ENCODE assay signal across 8 mouse cellular contexts in the genomic region with DNA sequence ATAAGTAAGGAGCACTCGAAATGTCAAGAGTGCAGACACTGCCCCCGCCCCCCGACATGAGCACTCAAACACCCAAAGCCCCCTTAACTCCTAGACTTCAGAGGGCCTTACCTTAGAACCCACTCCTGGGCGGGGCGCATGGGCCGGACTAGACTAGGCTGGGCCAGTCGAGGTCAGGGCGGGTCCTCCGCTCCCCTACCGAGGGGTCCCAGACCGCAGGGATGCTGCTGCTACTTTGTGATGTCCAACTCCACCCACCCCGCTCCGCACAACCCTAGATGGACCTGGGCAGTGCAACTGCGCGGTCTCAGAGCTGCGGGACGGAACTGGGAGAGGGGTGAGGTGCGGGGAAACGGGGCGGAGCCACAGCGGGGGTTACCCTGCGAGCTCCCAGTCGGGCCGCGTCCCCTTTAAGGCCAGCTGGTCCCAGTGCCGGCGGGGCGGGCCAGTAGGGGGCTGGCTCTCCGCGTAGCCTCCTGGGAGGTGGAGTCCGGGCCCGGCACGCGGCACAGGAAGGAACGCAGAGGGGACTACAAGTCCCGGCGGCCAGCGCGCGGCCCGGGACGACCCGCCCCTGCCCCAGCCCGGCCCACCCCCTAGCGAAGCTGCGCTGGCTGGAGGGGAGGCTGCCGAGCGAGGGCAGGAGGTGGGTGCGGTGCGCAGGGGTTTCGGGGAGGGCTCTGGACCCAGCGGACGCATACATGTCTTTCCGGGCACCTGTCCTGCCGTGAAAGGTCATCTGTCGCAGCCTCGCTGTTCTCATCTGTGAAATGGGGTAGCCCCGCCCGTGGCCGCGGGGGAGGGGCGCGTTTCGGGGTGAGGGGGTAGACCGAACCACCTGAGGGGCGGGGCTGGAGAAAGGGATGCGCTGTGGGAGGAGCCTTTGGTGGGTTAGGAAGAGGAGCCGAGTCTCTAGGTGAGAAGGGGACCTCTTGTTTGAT. TPM values are rescaled to one million over a fixed set of nuclear protein-coding genes. Genes with fewer than 3 reads are reported as not detected.
DNase-seq lines count a peak whose midpoint lies in the region; ATAC-seq and TF ChIP-seq lines count a peak whose summit lies in the region.

Gene Usp35, minus strand, starts transcription at position 295 of the 941 bp plus-strand sequence.
Gene Kctd21, plus strand, starts transcription at position 602 of the 941 bp plus-strand sequence.

- in situ Hi-C loops in CH12.LX (cut with MboI; ENCODE audit: low pct_ligation_motif_present, low pct_unique_long_range_greater_than_20kb, low sequenced_read_pairs), result no loop called here

- no peaks in the 10 kb centered on the region for H3K27me3 ChIP-seq in CH12.LX (replicated peaks)
- H3K27me3 ChIP-seq in forebrain, embryonic 11.5 days (ENCODE audit: control insufficient read depth, insufficient read depth, low read length), result no peaks in the 10 kb centered on the region
- peaks cover 2% of the 10 kb centered on the region; the same call in 1 of the 2 replicates for H3K27me3 ChIP-seq in heart, embryonic 16.5 days (ENCODE audit: control insufficient read depth, insufficient read depth, low read length)
- peaks cover 23% of the 10 kb centered on the region for H3K27me3 ChIP-seq in liver, embryonic 15.5 days
- peaks cover 6% of the 10 kb centered on the region for H3K27me3 ChIP-seq in neural tube, embryonic 12.5 days (replicated peaks)

- H3K9me3 ChIP-seq in CH12.LX (replicated peaks; ENCODE audit: low read length), result no peaks in the 10 kb centered on the region
- H3K9me3 ChIP-seq in forebrain, embryonic 11.5 days (ENCODE audit: control insufficient read depth, low read length), result no peaks in the 10 kb centered on the region
- H3K9me3 ChIP-seq in heart, embryonic 16.5 days (replicated peaks; ENCODE audit: control insufficient read depth, low read length), result no peaks in the 10 kb centered on the region
- no peaks in the 10 kb centered on the region for H3K9me3 ChIP-seq in liver, embryonic 15.5 days (replicated peaks)
- no peaks in the 10 kb centered on the region for H3K9me3 ChIP-seq in neural tube, embryonic 12.5 days

- dilution Hi-C loops in CH12.LX (cut with MboI; ENCODE audit: extremely low pct_ligation_motif_present, extremely low pct_unique_long_range_greater_than_20kb, low sequenced_read_pairs), result no loop called here

- H3K36me3 ChIP-seq in CH12.LX (replicated peaks in 1 of 2; ENCODE audit: control insufficient read depth in 1 of 2, insufficient read depth in 1 of 2, low read length in 1 of 2), result no peaks in the 10 kb centered on the region
- no peaks in the 10 kb centered on the region for H3K36me3 ChIP-seq in forebrain, embryonic 11.5 days (ENCODE audit: control insufficient read depth, insufficient read depth, low read length)
- H3K36me3 ChIP-seq in heart, embryonic 16.5 days (ENCODE audit: control insufficient read depth, insufficient read depth), result no peaks in the 10 kb centered on the region
- no peaks in the 10 kb centered on the region for H3K36me3 ChIP-seq in liver, embryonic 15.5 days (replicated peaks)
- no peaks in the 10 kb centered on the region for H3K36me3 ChIP-seq in neural tube, embryonic 12.5 days

- peak; percentile 99 for ATAC-seq in forebrain, embryonic 11.5 days (replicated peaks; ENCODE audit: low FRiP score)
- peak; percentile 99 for ATAC-seq in heart, embryonic 16.5 days (replicated peaks; ENCODE audit: extremely low read depth, insufficient read depth, low FRiP score)
- peak; percentile 99 for ATAC-seq in liver, embryonic 15.5 days (ENCODE audit: insufficient read depth)
- peak; percentile 99 for ATAC-seq in neural tube, embryonic 12.5 days (ENCODE audit: low FRiP score, low read depth)

- no peak for TF ChIP-seq RAD21 in CH12.LX (IDR thresholded peaks at IDR 0.05; ENCODE audit: low read depth, low read length)

- 2% methylated on average over 62 of the region's 68 CpGs for WGBS in forebrain, embryonic 11.5 days
- WGBS in heart, embryonic 16.5 days, result under 1% methylated on average over 65 of the region's 68 CpGs
- WGBS in liver, embryonic 15.5 days (ENCODE audit: insufficient replicate concordance), result 1% methylated on average over 68 of the region's 68 CpGs
- 1% methylated on average over 68 of the region's 68 CpGs for WGBS in neural tube, embryonic 12.5 days

- H3K4me3 ChIP-seq in CH12.LX (replicated peaks in 1 of 3; ENCODE audit: low read depth in 2 of 3, low read length in 2 of 3, poor library complexity in 1 of 3), result peak within 1 kb of the TSS; percentile 69 to 84 (median 70)
- peak within 1 kb of the TSS; percentile 56 for H3K4me3 ChIP-seq in forebrain, embryonic 11.5 days (ENCODE audit: low read depth, low read length)
- peak within 1 kb of the TSS; percentile 89 for H3K4me3 ChIP-seq in heart, embryonic 16.5 days (ENCODE audit: low read length)
- peak within 1 kb of the TSS; percentile 70 for H3K4me3 ChIP-seq in liver, embryonic 15.5 days (replicated peaks)
- peak within 1 kb of the TSS; percentile 58 for H3K4me3 ChIP-seq in neural tube, embryonic 12.5 days

- no peak for TF ChIP-seq CTCF in CH12.LX (conservative IDR thresholded peaks at IDR 0.05 in 1 of 2, IDR thresholded peaks at IDR 0.05 in 1 of 2; ENCODE audit: low read depth in 2 of 2, low read length in 2 of 2)

- no peak for TF ChIP-seq EP300 in CH12.LX (IDR thresholded peaks at IDR 0.05; ENCODE audit: low read length)

- peak within 1 kb of the TSS; percentile 48 for H3K4me2 ChIP-seq in CH12.LX (ENCODE audit: insufficient read depth, low read depth, poor library complexity, severe bottlenecking)
- peak within 1 kb of the TSS; percentile 77 for H3K4me2 ChIP-seq in forebrain, embryonic 11.5 days (ENCODE audit: low read depth, low read length, severe bottlenecking)
- H3K4me2 ChIP-seq in heart, embryonic 16.5 days (ENCODE audit: low read depth, low read length), result peak within 1 kb of the TSS; percentile 91
- H3K4me2 ChIP-seq in liver, embryonic 15.5 days, result peak within 1 kb of the TSS; percentile 90
- peak within 1 kb of the TSS; percentile 77 for H3K4me2 ChIP-seq in neural tube, embryonic 12.5 days (replicated peaks)

- H3K27ac ChIP-seq in CH12.LX (ENCODE audit: insufficient read depth, low read depth), result no peak within 1 kb of the TSS
- H3K27ac ChIP-seq in forebrain, embryonic 11.5 days (ENCODE audit: low read depth, low read length), result no peak within 1 kb of the TSS
- 0 out of 2 replicates have a peak within 1 kb of the TSS, but pooled peaks have one; percentile 4 for H3K27ac ChIP-seq in heart, embryonic 16.5 days (ENCODE audit: low read length)
- peak within 1 kb of the TSS; percentile 14; the same call in 1 of the 2 replicates for H3K27ac ChIP-seq in liver, embryonic 15.5 days (replicated peaks)
- H3K27ac ChIP-seq in neural tube, embryonic 12.5 days, result no peak within 1 kb of the TSS

- no peaks in the 10 kb centered on the region for H3K79me2 ChIP-seq in CH12.LX (replicated peaks; ENCODE audit: control insufficient read depth, extremely low read depth, insufficient read depth, poor library complexity, severe bottlenecking)

- peak within 1 kb of the TSS; percentile 34 for H3K9ac ChIP-seq in CH12.LX (ENCODE audit: insufficient read depth, low read depth)
- H3K9ac ChIP-seq in forebrain, embryonic 11.5 days (ENCODE audit: low read length), result peak within 1 kb of the TSS; percentile 66
- H3K9ac ChIP-seq in heart, embryonic 16.5 days (ENCODE audit: low read length), result peak within 1 kb of the TSS; percentile 86
- H3K9ac ChIP-seq in liver, embryonic 15.5 days, result peak within 1 kb of the TSS; percentile 64
- H3K9ac ChIP-seq in neural tube, embryonic 12.5 days, result peak within 1 kb of the TSS; percentile 78

- peak; percentile 93 for DNase-seq in CH12.LX (ENCODE audit: extremely low read depth)
- DNase-seq in c-Kit-positive CD71-positive TER-119-negative erythroid progenitor cells, embryonic 14.5 days (ENCODE audit: low read depth), result peak; percentile 83
- DNase-seq in forebrain, embryonic 11.5 days (ENCODE audit: low spot score), result peak; percentile 98
- DNase-seq in kidney, postnatal 36 days, result peak; percentile 95 to 97
- DNase-seq in telencephalon, adult 2 months (ENCODE audit: low read depth, low spot score), result peak; percentile 91

- H3K4me1 ChIP-seq in CH12.LX (ENCODE audit: control insufficient read depth in 1 of 2, insufficient read depth in 2 of 2), result peaks cover 6 to 30% of the 10 kb centered on the region in 2 experiments
- H3K4me1 ChIP-seq in forebrain, embryonic 11.5 days (replicated peaks; ENCODE audit: control insufficient read depth, insufficient read depth, low read length), result peaks cover 6% of the 10 kb centered on the region; the same call in 1 of the 2 replicates
- peaks cover 8% of the 10 kb centered on the region for H3K4me1 ChIP-seq in heart, embryonic 16.5 days (ENCODE audit: control insufficient read depth, insufficient read depth, low read length)
- peaks cover 25% of the 10 kb centered on the region for H3K4me1 ChIP-seq in liver, embryonic 15.5 days (replicated peaks)
- H3K4me1 ChIP-seq in neural tube, embryonic 12.5 days, result peaks cover 24% of the 10 kb centered on the region

- 0 out of 2 replicates have a peak, but pooled peaks have one; percentile 35 for TF ChIP-seq POLR2A in CH12.LX (IDR thresholded peaks at IDR 0.05; ENCODE audit: low read depth, low read length)

TF ChIP-seq in CH12.LX, 34 proteins besides CTCF, POLR2A, EP300 and RAD21 (continues in another document):
- no peak for TF ChIP-seq JUN (IDR thresholded peaks at IDR 0.05; ENCODE audit: insufficient read depth, low read depth, low read length)
- no peak for TF ChIP-seq CHD1 (IDR thresholded peaks at IDR 0.05; ENCODE audit: low read depth, low read length)
- no peak for TF ChIP-seq MAFK (IDR thresholded peaks at IDR 0.05; ENCODE audit: insufficient replicate concordance, low read length)
- TF ChIP-seq KAT2A (IDR thresholded peaks at IDR 0.05; ENCODE audit: insufficient replicate concordance, low read length), result peak; percentile 92; the same call in 1 of the 2 replicates
- no peak for TF ChIP-seq JUND (conservative IDR thresholded peaks at IDR 0.05; ENCODE audit: low read depth, low read length)

RNA-seq across cellular contexts. Expression of gene Usp35, which starts in this region (rescaled TPM):
- total RNA-seq in CH12.LX (2012; rRNA removed) (0.92 and 1.8 TPM in 2 replicates), CH12.LX (2014; rRNA removed) (0.77 and 1.3 TPM in 2 replicates)
- polyA plus RNA-seq in CH12.LX (2012; ENCODE audit: insufficient read length, low read depth), result 1.2 and 1.6 TPM in 2 replicates
- polyA plus RNA-seq in forebrain, embryonic 11.5 days (2014; fragmentation: Nextera tagmentation; extraction: Ambion mirVana), result 2.8 and 2.9 TPM in 2 replicates
- polyA plus RNA-seq in heart, embryonic 16.5 days (2015; fragmentation: Nextera tagmentation; extraction: Ambion mirVana), result 1.1 and 1.2 TPM in 2 replicates
- polyA plus RNA-seq in liver, embryonic 15.5 days (2015; fragmentation: Nextera tagmentation; extraction: Ambion mirVana), result 0.07 and 0.16 TPM in 2 replicates
- 4.4 and 4.9 TPM in 2 replicates for polyA plus RNA-seq in neural tube, embryonic 12.5 days (2016; fragmentation: Nextera tagmentation; extraction: Ambion mirVana)

RNA-seq across cellular contexts. Expression of gene Kctd21, which starts in this region (rescaled TPM):
- total RNA-seq in CH12.LX (2012; rRNA removed), result 0.50 and 0.81 TPM in 2 replicates
- 0.12 and 0.19 TPM in 2 replicates for total RNA-seq in CH12.LX (2014; rRNA removed)
- 0.27 and 0.46 TPM in 2 replicates for polyA plus RNA-seq in CH12.LX (2012; ENCODE audit: insufficient read length, low read depth)
- polyA plus RNA-seq in forebrain, embryonic 11.5 days (2014; fragmentation: Nextera tagmentation; extraction: Ambion mirVana), result 4.7 and 4.8 TPM in 2 replicates
- polyA plus RNA-seq in heart, embryonic 16.5 days (2015; fragmentation: Nextera tagmentation; extraction: Ambion mirVana), result 3.8 and 4.1 TPM in 2 replicates
- polyA plus RNA-seq in liver, embryonic 15.5 days (2015; fragmentation: Nextera tagmentation; extraction: Ambion mirVana), result 1.2 TPM in 2 replicates
- polyA plus RNA-seq in neural tube, embryonic 12.5 days (2016; fragmentation: Nextera tagmentation; extraction: Ambion mirVana), result 6.8 and 7.0 TPM in 2 replicates

Comparison
In these comparisons a context has a peak if more than half of its experiments do, and no peak if none do; other contexts are left out.
1. H3K27ac ChIP-seq: peak in heart, embryonic 16.5 days (single experiment) and liver, embryonic 15.5 days (single experiment); none in CH12.LX (single experiment), forebrain, embryonic 11.5 days (single experiment) and neural tube, embryonic 12.5 days (single experiment).
2. H3K9ac ChIP-seq: peak in every context shown above with its lines; median percentile 86 in heart, embryonic 16.5 days; 78 in neural tube, embryonic 12.5 days; 66 in forebrain, embryonic 11.5 days; 64 in liver, embryonic 15.5 days; 34 in CH12.LX.
3. Peak in every context shown above with its lines, with median percentiles within 50 percentile points of each other: DNase-seq, H3K4me2 ChIP-seq, H3K4me3 ChIP-seq and ATAC-seq.